Mouse (Mus musculus) kidney, adult 18-20 months (tissue): ENCODE measurements around the gene Dgcr8.
A peak's percentile ranks its signal among the peaks of the same experiment; 100 is the strongest.

Experiments used
- DNase-seq: peaks from one replicate; pipeline ENCODE4 v3.0.0; 2021

Dgcr8 gene

GRCm38 (mm10) chr16:18248433-18249363, 40.3 kb downstream of the Dgcr8 start, which contains the start of the genes Trmt2a and Ranbp1:
Gene Trmt2a, plus strand, starts transcription at chr16:18248679.
Gene Ranbp1, minus strand, starts transcription at chr16:18248732.
- peak; percentile 98 for DNase-seq

GRCm38 (mm10) chr16:18247521-18248399, 41.3 kb downstream of the Dgcr8 start:
- no peak for DNase-seq

GRCm38 (mm10) chr16:18241581-18241980, 47.5 kb downstream of the Dgcr8 start:
- no peak for DNase-seq

GRCm38 (mm10) chr16:18236676-18237501, 52.2 kb downstream of the Dgcr8 start:
- DNase-seq: no peak

DNA sequence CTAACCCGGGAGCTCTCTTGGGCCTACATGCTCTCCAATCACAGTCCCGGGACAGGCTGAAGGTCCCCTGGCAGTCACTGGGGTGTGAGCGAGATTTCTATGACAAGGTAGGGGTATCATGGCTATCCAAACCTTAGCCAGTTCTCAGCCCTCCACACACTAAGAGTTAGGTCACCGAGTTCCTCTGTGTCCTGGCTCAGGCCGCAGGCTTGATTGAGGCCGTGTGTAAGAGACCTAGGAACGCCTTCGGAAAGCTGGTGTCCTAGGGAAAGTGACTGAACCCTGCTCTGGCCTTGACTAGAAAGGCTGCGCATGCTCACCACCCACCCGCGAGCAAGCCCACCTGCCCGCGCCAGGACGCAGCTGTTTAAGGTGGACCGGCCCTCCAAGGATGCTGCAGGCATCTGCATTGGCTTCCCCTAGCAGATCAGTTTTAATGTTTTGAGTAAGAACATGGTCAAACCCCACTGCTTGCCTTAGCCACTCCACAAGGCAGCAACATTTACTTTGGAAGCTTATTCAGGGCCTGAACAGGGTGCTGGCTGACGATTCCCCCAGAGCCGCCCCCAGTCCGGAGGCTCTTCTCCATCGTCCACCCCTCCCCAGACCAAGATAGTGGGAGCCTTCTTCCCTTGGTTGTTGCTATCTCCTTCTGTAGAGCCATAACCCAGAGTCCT, 53.5 kb downstream of the Dgcr8 start:
- DNase-seq: peak; percentile 78

GRCm38 (mm10) chr16:18234671-18235388, 54.2 kb downstream of the Dgcr8 start, which contains the start of gene Zdhhc8:
Gene Zdhhc8, minus strand, starts transcription at chr16:18235136.
- DNase-seq: no peak

- DNase-seq: peak; percentile 27
Measured at GRCm38 (mm10) chr16:18233919-18234670, 55.0 kb downstream of the Dgcr8 start.

GRCm38 (mm10) chr16:18233451-18233850, 55.6 kb downstream of the Dgcr8 start:
- no peak for DNase-seq

- DNase-seq: no peak
Measured at GRCm38 (mm10) chr16:18231451-18231850, 57.6 kb downstream of the Dgcr8 start.

DNA sequence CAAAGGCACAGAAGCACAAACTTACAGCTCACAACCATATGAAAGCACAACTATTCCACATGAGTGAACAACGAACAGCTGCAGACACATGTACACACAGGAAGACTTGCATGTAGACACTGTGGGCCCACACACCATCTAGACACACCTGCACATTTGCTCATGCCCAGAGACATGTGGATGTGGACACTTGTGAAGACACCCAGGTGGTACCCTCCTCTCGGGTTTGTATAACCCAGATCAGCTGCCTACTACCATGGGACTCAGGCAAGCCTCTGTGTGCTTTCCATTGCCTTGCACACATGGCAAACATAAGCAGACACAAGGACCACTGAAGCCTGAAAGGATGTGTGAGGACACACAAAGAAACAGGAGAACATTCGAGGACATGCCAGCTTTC, 58.0 kb downstream of the Dgcr8 start:
- DNase-seq: no peak

DNA sequence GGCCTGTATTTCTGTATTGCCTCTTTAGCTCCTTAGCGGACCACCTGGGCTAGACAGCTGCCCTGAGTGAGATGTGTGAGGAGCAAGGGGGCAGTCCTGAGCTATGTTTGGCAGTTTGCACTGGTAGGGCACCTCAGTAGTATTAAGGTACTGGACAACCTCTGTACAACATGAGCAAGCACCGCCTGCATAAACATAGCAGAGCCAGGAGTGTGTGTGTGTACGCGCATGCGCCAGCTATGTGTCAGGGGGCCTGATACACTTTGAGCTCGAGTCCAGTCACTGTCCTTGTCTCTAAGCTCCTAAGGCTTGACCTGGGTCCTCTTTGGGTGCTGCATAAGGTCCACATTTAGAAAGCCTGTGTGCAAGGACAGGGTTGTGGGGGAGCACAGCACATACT, 58.4 kb downstream of the Dgcr8 start:
- DNase-seq: no peak

DNA sequence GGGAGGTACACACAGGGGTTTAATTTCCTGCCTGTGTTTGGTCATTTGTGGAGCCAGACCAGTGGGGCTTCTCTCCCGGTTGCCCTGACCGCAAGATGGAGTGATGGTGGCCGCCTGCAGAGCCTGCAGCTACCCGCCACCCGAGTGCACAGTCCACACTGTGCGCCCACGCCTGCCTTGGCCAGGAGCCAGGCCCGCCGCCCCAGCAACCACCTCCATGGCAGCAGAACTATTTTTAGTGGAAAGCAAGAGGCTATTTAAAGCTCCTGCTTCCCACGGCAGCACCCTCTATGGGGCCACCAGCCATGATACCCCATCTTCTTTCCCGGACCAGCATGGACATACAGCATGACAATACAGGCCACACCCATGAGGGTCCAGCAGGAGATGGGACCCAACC, 59.4 kb downstream of the Dgcr8 start:
- no peak for DNase-seq

DNA sequence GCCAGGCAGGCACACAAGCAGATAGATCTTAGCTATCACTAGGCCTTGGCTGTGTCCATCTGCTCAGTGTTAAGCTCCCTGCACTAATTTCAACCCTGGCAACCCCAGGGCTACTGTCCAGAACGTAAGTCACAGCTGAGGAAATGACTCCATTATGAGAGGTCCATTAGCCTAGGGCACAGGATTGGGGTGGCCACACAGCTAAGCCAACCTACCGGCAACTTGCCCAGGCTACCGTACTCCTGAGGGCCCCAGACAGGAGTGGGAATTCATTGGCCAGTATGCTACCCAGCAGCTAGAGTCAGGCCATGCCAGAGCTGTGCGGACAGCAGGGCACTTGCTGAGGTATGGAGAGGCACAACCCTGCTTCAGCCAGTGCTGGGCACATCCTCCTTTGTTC, 60.2 kb downstream of the Dgcr8 start:
- DNase-seq: no peak

DNA sequence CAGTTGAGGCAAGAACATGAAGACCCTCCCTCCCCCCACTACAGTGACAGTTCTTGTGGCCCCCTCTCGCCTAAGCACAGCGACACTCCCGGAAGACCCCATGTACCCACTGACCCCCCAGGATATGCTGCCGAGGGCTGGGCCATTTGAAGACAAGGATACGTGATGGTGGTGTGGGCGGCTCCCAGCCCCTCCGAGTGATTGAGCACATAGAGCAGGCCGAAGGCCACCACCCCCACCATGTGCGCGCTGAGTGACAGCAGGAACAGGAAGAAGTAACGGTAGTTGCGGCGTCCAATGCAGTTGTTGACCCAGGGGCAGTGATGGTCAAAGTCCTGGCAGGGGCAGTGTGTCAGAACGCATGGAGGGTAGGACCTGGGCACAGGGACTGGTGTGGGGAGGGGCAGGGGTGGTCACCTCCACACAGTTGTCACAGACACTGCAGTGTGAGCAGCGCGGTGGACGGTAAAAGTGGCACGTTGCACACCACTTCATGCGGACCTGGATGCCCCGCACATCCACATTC, 61.1 kb downstream of the Dgcr8 start:
- no peak for DNase-seq

GRCm38 (mm10) chr16:18227187-18227586, 61.9 kb downstream of the Dgcr8 start:
- DNase-seq: no peak

- DNase-seq: no peak
Measured at GRCm38 (mm10) chr16:18222188-18222587, 66.9 kb downstream of the Dgcr8 start.

DNA sequence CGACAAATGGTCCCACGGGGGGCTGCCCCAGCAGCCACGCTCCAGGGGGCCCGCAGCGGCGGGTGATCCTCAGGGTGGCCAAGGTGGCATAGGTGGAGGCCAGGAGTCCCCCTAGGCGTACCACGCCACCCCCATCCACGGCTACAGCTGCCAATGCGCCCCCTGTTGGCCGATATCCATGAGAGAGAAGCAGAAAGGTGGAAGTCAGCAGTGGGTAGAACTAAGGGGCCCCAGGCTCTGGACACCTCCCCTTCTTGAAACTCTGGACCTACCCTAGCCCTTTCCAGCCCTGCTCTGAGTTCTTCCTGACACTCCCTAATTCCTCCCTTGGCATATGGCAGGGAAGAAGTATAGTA, 67.5 kb downstream of the Dgcr8 start:
- peak; percentile 8 for DNase-seq

DNA sequence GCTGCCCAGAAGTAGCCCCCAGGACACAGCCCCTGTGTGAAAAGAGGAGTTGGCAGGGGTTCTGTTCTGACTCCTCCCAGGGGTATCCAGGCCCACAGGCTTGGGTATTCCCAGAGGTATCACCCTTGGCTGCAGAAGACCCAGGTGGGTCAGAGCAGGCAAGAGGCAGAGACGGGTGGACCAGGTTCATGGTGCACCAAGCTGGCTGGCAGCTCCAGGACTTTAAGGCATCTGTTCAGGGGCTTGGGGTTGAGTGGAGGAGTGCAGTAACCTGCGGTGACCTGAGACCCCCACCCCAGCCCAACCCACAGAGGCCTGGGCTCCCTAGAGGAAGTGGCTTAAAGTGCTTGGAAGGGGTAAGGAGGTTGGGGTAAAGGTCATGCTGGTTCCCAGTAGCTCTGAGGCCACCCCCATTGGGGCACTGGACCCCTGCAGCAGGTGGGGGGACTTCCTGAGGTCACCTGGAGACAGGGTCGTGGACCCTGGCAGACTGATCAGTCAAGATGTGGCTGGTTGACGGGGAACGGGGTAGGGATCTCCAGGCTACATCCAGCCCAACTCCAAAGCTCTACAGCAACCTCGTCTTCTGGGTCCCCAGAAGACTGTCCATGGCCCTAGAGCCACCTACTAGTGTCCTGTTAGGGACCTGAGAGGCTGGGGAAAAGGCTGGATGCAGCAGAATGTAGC, 68.0 kb downstream of the Dgcr8 start:
- no peak for DNase-seq

- DNase-seq: peak; percentile 8
Measured at GRCm38 (mm10) chr16:18220001-18220400, 69.0 kb downstream of the Dgcr8 start.

DNA sequence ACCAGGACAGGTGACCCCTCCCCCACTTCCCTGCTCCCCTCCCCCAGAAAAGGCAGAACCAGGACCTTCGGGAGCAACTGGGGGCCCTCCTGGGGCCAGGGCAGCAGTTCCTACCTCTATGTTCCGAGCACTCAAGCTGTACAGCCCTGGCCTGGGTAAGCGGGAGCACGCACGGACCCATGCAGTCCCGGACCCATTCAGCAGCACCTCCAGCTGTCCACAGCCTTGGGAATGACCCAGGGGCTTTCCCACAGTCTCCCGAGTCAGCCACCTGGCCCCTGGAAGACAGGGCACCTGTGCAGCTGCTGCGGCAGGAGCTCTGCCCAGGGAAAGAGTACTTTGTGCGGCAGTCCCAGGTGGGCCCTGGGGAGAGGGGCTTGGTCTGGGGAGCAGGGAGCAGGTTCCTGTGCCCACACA, 70.5 kb downstream of the Dgcr8 start:
- DNase-seq: no peak
